Mouse (Mus musculus): Measurements from ENCODE around the gene Ankrd11.

- TF ChIP-seq CTCF (IDR thresholded peaks at IDR 0.05; ENCODE audit: low read depth, low read length) (no peak), GATA1 (IDR thresholded peaks at IDR 0.05; ENCODE audit: borderline replicate concordance, low read length) (no peak), POLR2AphosphoS5 (IDR thresholded peaks at IDR 0.05; ENCODE audit: insufficient replicate concordance, low read depth, low read length) (no peak), TAL1 (conservative IDR thresholded peaks at IDR 0.05; ENCODE audit: low read depth, low read length) (no peak)
Observed at GRCm38 (mm10) chr8:122979865-122980509, 62.1 kb downstream of the Ankrd11 start.

All from G1E (cell line).